Mouse (Mus musculus): ENCODE results near the gene Gm12216. TPM values are rescaled to one million over a fixed set of nuclear protein-coding genes. Genes with fewer than 3 reads are reported as not detected.
"Not testable (repeated sequence)": the region's sequence is repeated elsewhere in the genome, so short reads cannot be mapped to it uniquely, and the experiment has no call there.

The Gm12216 gene
- polyA plus RNA-seq, 1 experiment from 2014 or later: 0.16 TPM

DNA sequence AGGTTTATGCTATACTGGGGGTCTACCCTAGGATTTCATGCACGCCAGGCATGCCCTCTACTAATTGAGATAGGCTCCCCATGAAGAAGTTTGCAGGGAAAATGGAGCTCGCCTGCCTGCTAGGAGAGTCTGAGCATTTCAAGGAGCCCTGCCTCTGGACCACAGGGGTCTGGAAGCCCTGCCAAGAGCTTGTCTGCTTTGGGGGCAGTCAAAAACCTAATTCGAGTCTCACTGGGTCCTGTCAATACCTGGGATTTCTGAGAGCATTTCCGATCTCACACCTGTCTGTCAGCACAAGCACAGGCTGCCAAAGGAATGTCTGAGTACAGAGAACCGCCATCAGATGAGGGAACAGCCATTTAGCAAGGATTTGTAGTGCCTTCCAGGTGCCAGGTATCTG is 94.5 kb downstream of the Gm12216 start:
- Histone ChIP-seq H3K4me1 (peaks cover 56% of the 10 kb centered on the region), H3K27me3 (ENCODE audit: poor library complexity, severe bottlenecking) (peaks cover 92% of the 10 kb centered on the region), H3K4me3 (no peak overlapping the region), H3K27ac (no peak overlapping the region), H3K9me3 (no peaks in the 10 kb centered on the region), H3K36me3 (replicated peaks) (no peaks in the 10 kb centered on the region)
- 33% methylated on average over 5 of the region's 5 CpGs for WGBS
- DNase-seq (ENCODE audit: extremely low spot score, low spot score): no peak

GRCm38 (mm10) chr11:53763496-53764140 is 95.4 kb downstream of the Gm12216 start:
- 4% methylated on average over 33 of the region's 33 CpGs for whole genome bisulfite sequencing
- peak overlapping the region; percentile 84 for H3K27ac ChIP-seq

DNA sequence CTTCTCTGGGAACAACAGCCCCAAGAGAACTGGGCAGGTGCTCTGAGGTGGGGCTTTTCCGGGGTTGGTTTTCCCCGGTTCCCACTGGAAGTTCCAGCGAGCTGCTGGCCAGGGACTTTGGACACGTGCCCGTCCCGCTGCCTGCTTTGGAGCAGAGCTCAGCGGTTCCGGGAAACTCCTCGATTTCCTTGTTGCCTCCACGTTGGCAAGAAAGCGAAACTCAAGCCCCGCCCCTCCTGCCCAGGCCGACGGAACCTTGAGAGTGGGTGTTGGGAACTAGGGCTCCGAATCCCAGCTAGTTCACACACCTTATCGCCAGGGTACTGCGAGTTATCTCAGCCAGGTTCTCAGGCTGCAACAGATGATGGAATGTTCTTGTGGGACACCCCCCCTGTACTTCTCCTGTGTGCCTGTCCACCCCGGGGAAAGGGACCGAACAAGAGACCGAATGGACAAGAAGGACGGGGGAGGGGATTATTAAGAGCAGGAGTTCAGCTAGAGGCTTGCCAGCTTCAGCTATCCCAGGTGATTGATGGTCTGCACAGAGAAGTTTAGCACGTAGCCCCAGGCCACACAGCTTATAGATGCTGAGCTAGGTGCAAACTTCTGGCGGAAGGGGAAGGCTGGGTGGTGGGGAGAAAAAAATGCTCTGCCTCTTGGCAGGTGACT is 96.1 kb downstream of the Gm12216 start:
- Histone ChIP-seq H3K4me1 (peaks cover 65% of the 10 kb centered on the region), H3K36me3 (replicated peaks) (no peaks in the 10 kb centered on the region), H3K9me3 (no peaks in the 10 kb centered on the region), H3K27ac (peak overlapping the region; percentile 84), H3K27me3 (ENCODE audit: poor library complexity, severe bottlenecking) (peaks cover 85% of the 10 kb centered on the region), H3K4me3 (peak overlapping the region; percentile 51)
- 7% methylated on average over 23 of the region's 23 CpGs for WGBS
- no peak for DNase-seq (ENCODE audit: extremely low spot score, low spot score)

More at GRCm38 (mm10) chr11:53763496-53764140, 95.4 kb downstream of the Gm12216 start:
- no peaks in the 10 kb centered on the region for H3K36me3 ChIP-seq (replicated peaks)
- peaks cover 60% of the 10 kb centered on the region for H3K4me1 ChIP-seq
- H3K9me3 ChIP-seq: no peaks in the 10 kb centered on the region
- peak; percentile 56 for DNase-seq (ENCODE audit: extremely low spot score, low spot score)
- H3K27me3 ChIP-seq (ENCODE audit: poor library complexity, severe bottlenecking): peaks cover 91% of the 10 kb centered on the region
- peak overlapping the region; percentile 51 for H3K4me3 ChIP-seq

DNA sequence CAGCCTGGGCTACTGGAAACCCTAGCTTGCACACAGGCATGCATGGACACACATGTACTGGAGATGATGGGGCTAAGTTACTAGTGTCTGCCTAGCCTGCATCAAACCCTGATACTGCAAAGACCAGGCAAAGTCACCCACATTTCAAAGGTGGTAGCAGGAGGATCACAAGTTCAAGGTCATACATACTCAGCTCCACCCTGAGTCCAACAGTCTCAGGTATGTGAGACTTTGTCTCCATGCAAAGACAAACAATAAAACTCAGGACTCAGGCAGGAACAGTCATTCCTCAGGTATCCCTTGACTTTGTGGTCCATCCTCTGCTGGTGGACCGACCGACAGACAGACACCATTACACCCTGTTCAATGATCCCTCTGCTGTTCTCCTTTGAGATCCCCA is 96.6 kb downstream of the Gm12216 start:
- no peaks in the 10 kb centered on the region for H3K36me3 ChIP-seq (replicated peaks)
- H3K4me1 ChIP-seq: peaks cover 65% of the 10 kb centered on the region
- H3K27me3 ChIP-seq (ENCODE audit: poor library complexity, severe bottlenecking): peaks cover 82% of the 10 kb centered on the region
- WGBS: 73% methylated on average over 2 of the region's 2 CpGs
- H3K9me3 ChIP-seq: no peaks in the 10 kb centered on the region
- DNase-seq (ENCODE audit: extremely low spot score, low spot score): no peak
- peak overlapping the region; percentile 84; the same call in 1 of the 2 replicates for H3K27ac ChIP-seq
- peak overlapping the region; percentile 51 for H3K4me3 ChIP-seq

- H3K9me3 ChIP-seq: no peaks in the 10 kb centered on the region
- peaks cover 65% of the 10 kb centered on the region for H3K4me1 ChIP-seq
- WGBS: 56% methylated on average over 2 of the region's 2 CpGs
- H3K36me3 ChIP-seq (replicated peaks): no peaks in the 10 kb centered on the region
- no peak overlapping the region for H3K27ac ChIP-seq
- no peak for DNase-seq (ENCODE audit: extremely low spot score, low spot score)
- peaks cover 78% of the 10 kb centered on the region for H3K27me3 ChIP-seq (ENCODE audit: poor library complexity, severe bottlenecking)
- H3K4me3 ChIP-seq: no peak overlapping the region
Measured at GRCm38 (mm10) chr11:53761822-53762221, 97.2 kb downstream of the Gm12216 start.

GRCm38 (mm10) chr11:53761284-53761683 is 97.8 kb downstream of the Gm12216 start:
- H3K4me1 ChIP-seq: peaks cover 65% of the 10 kb centered on the region
- H3K27me3 ChIP-seq (ENCODE audit: poor library complexity, severe bottlenecking): peaks cover 74% of the 10 kb centered on the region
- 82% methylated on average over 5 of the region's 5 CpGs for WGBS

DNA sequence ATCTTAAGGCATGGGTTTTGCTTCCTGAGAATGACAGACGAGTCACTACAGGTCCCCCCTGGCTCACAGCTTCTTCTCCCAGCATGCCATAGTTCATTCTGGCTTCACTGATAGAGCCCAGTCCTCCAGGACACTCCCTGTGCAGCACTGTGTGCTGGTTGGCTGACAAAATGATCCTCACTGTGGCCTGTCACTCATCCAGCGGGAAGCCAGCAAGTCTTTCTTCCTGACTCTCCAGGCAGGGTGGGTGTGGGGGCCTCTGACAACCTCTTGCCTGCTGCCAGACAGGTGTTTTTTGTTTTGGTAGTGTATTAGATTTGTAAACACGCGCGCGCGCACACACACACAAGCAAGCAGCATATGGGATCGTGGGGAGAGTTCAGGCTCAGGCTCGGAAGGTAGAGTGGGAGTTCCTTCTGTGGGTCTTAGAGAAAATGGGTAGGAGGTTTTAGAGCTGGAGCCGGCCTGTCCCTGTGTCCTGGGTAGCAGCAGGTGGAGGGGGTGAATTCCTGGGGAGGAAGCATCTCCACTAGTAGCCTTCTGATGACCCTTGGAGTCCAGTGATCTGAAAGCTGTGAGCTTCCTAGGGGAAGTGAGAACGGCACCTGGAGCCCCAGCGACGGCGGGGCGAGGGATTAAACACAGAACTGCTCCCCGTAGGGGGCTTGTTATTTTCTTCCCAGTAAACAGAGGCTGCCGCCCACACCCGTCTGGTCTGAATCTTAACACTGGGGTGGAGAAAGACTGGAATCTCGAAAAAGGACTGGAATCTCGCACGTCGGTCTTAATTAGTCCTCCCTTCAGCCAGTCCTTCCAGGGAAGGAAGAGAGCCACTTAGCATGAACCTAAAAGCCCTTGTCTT is 99.3 kb downstream of the Gm12216 start:
- Histone ChIP-seq H3K4me1 (peaks cover 62% of the 10 kb centered on the region), H3K27ac (peak overlapping the region; percentile 52; the same call in 1 of the 2 replicates), H3K27me3 (ENCODE audit: poor library complexity, severe bottlenecking) (peaks cover 60% of the 10 kb centered on the region), H3K4me3 (peak overlapping the region; percentile 23), H3K9me3 (no peaks in the 10 kb centered on the region), H3K36me3 (replicated peaks) (no peaks in the 10 kb centered on the region)
- no peak for DNase-seq (ENCODE audit: extremely low spot score, low spot score)
- 5% methylated on average over 22 of the region's 22 CpGs for WGBS

More at GRCm38 (mm10) chr11:53761284-53761683, 97.8 kb downstream of the Gm12216 start:
- no peak overlapping the region for H3K27ac ChIP-seq
- H3K4me3 ChIP-seq: no peak overlapping the region
- DNase-seq (ENCODE audit: extremely low spot score, low spot score): no peak
- H3K9me3 ChIP-seq: no peaks in the 10 kb centered on the region
- H3K36me3 ChIP-seq (replicated peaks): no peaks in the 10 kb centered on the region

GRCm38 (mm10) chr11:53758791-53759351 is 100.2 kb downstream of the Gm12216 start:
- peaks cover 53% of the 10 kb centered on the region for H3K4me1 ChIP-seq
- no peaks in the 10 kb centered on the region for H3K9me3 ChIP-seq
- H3K4me3 ChIP-seq: no peak overlapping the region
- no peaks in the 10 kb centered on the region for H3K36me3 ChIP-seq (replicated peaks)
- no peak for DNase-seq (ENCODE audit: extremely low spot score, low spot score)
- WGBS: 44% methylated on average over 6 of the region's 6 CpGs
- peaks cover 51% of the 10 kb centered on the region for H3K27me3 ChIP-seq (ENCODE audit: poor library complexity, severe bottlenecking)
- 0 out of 2 replicates have a peak overlapping the region, but pooled peaks have one; percentile 52 for H3K27ac ChIP-seq

DNA sequence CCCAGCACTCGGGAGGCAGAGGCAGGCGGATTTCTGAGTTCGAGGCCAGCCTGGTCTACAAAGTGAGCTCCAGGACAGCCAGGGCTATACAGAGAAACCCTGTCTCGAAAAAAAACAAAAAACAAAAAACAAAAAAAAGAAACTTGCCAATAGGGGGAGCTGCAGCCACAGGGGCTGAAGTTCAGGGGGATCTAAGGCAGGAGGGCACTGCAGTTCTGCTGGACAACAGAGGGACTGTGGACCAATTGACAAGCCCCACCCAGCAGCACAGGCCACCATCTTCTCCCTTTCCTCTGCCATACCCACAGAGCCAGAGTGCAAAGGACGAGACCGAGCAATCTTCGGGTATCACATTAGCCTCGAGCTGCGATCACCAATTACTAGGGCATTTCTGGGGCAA is 101.0 kb downstream of the Gm12216 start:
- H3K9me3 ChIP-seq; H3K27ac ChIP-seq; H3K4me3 ChIP-seq; DNase-seq (ENCODE audit: extremely low spot score, low spot score); H3K36me3 ChIP-seq (replicated peaks): not testable (repeated sequence)
- peaks cover 43% of the 10 kb centered on the region for H3K27me3 ChIP-seq (ENCODE audit: poor library complexity, severe bottlenecking)
- peaks cover 44% of the 10 kb centered on the region for H3K4me1 ChIP-seq
- WGBS: 77% methylated on average over 9 of the region's 9 CpGs

DNA sequence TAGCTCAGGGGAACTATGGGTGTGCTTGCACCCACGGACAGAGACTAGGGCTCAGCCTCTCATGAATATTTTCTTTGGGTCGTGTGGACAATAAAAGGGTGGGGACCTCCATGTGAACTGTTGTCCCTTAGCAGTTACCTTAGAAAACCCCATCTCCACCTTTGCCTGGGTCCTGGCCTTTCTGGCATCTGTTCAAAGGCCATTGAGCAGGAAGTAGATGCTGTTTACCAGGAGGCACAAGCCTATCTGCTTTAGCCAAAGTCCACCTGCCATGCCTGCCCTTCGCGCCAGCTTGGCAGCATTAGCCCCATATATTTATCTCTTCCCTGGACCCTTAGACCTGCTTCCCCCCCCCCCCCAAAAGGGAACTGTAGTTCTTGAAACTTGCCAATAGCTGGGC is 101.4 kb downstream of the Gm12216 start:
- DNase-seq (ENCODE audit: extremely low spot score, low spot score): no peak
- WGBS: 91% methylated on average over 4 of the region's 4 CpGs
- Histone ChIP-seq H3K4me1 (peaks cover 40% of the 10 kb centered on the region), H3K36me3 (replicated peaks) (no peaks in the 10 kb centered on the region), H3K27me3 (ENCODE audit: poor library complexity, severe bottlenecking) (peaks cover 39% of the 10 kb centered on the region), H3K27ac (no peak overlapping the region), H3K4me3 (no peak overlapping the region), H3K9me3 (no peaks in the 10 kb centered on the region)

DNA sequence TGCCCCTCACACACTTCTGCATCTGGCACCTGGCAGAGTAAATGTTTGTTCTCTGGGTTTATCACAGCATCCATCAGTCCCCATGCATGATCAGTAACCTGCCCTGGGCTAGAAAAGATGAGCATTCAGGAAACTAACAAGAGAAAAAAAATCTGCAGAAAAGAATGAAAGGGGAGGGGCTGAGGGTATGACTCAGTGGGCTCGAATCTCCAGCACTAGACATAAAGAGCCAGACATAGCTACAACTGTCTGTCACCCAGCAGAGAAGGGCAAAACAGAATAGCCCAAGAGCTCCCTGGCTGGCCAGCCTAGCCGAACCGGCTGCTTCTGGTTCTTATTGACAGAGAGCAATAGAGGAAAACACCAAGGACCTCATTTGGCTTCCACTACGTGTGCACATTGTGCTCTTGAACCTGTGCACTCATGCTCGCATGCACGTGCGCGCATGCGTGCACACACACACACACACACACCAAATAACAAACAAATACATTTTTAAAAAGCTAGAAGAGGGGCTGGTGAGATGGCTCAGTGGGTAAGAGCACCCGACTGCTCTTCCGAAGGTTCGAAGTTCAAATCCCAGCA is 104.0 kb downstream of the Gm12216 start:
- Histone ChIP-seq H3K36me3 (replicated peaks) (no peaks in the 10 kb centered on the region), H3K27ac (no peak overlapping the region), H3K4me3 (no peak overlapping the region), H3K9me3 (no peaks in the 10 kb centered on the region), H3K27me3 (ENCODE audit: poor library complexity, severe bottlenecking) (peaks cover 14% of the 10 kb centered on the region), H3K4me1 (peaks cover 20% of the 10 kb centered on the region)
- no peak for DNase-seq (ENCODE audit: extremely low spot score, low spot score)
- WGBS: 86% methylated on average over 12 of the region's 12 CpGs

GRCm38 (mm10) chr11:53749716-53750352 is 109.2 kb downstream of the Gm12216 start:
- Histone ChIP-seq H3K27ac (no peak overlapping the region), H3K27me3 (ENCODE audit: poor library complexity, severe bottlenecking) (no peaks in the 10 kb centered on the region), H3K4me3 (no peak overlapping the region), H3K36me3 (replicated peaks) (no peaks in the 10 kb centered on the region), H3K4me1 (peaks cover 4% of the 10 kb centered on the region), H3K9me3 (no peaks in the 10 kb centered on the region)
- 52% methylated on average over 5 of the region's 5 CpGs for WGBS
- DNase-seq (ENCODE audit: extremely low spot score, low spot score): no peak
